Mouse (Mus musculus): Measurements from ENCODE around the gene Ssbp3. TPM values are rescaled to one million over a fixed set of nuclear protein-coding genes. Genes with fewer than 3 reads are reported as not detected.
A peak's percentile ranks its signal among the peaks of the same experiment; 100 is the strongest.

The Ssbp3 gene
- total and polyA plus RNA-seq, 2 experiments from 2014 or later, result 108 to 155 TPM

DNA sequence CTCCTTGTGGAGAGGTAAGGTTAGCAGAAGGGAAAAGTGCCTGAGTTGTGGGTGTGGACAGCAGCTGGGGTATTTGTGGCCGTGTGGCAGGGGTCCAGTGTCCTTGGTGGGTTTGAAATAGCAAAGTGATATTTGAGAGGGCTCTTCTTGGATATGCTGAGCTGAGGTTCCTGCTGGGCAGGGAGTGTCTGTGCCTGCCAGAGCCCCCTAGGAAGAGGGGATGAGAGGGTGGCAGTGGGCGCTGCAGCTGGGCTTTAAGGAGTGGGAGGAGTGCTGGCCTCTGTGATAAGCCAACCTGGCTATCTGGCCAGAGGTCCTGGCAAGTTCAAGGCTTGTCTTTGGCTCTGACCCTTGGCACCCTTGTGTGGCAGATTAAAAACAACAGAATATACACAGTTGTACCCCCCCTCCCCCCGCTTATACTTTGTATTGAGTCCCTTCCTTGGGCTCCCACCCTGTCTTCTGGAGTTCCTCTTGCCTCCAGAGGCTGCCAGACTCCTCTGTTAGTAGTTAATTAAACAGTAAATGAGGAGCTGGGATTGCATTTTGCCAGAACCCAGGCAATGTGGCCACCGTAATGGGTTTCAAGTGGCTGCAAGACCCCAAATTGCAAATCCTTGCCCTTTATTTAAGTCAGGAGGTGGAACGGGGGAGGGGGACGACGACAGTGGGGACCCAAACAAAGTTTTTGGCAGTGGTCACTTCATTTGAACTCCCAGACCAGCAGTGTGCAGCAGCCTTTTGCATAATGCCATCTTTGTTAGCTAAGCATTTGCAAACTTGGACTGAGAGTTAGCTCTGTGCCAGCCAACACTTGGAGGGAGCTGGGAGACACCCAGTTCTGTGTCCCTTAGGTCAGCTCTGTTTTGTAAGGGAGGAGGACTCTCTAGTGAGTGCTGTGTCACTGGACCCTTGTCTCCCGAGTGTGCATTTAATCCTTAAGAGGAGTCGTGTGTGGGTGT, 11.2 kb downstream of the Ssbp3 start:
- H3K36me3 ChIP-seq (ENCODE audit: insufficient read depth, low read length), result peaks cover 38% of the 10 kb centered on the region
- no peak overlapping the region; the same call in 1 of the 2 replicates for H3K27ac ChIP-seq
- H3K9me3 ChIP-seq (ENCODE audit: low read length), result no peaks in the 10 kb centered on the region
- H3K4me2 ChIP-seq (ENCODE audit: low read depth, low read length), result no peak overlapping the region
- no peak for TF ChIP-seq CTCF (IDR thresholded peaks at IDR 0.05; ENCODE audit: low read depth)
- peaks cover 16% of the 10 kb centered on the region; the same call in 1 of the 2 replicates for H3K4me1 ChIP-seq (ENCODE audit: insufficient read depth, low read length)
- H3K9ac ChIP-seq (replicated peaks; ENCODE audit: low read length), result no peak overlapping the region
- H3K4me3 ChIP-seq (ENCODE audit: low read length), result no peak overlapping the region
- peak; percentile 73 for DNase-seq (ENCODE audit: low spot score)
- WGBS, result 43% methylated on average over 9 of the region's 9 CpGs
- ATAC-seq, result peak; percentile 81
- H3K27me3 ChIP-seq (ENCODE audit: insufficient read depth, low read length), result no peaks in the 10 kb centered on the region

DNA sequence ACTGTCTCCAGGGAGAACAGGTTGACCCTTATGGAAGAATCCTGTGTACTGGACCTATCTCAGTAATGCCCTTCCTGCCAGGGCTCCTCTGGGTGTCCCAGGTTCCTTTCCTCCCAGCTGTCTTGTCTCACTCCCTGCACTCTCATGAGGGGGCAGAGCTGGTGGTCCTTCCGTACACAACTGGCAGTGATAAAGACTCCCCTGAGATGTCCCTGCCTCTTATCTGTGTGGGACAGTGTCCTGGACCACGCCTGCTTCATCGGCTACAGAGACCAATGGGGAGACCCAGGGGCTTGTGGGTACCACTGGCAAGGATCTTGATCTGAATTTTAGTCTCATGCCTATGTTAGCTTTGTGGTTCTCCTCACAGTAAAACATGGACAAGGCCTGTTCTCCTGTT, 12.4 kb downstream of the Ssbp3 start:
- no peak for DNase-seq (ENCODE audit: low spot score)
- Histone ChIP-seq H3K27me3 (ENCODE audit: insufficient read depth, low read length) (no peaks in the 10 kb centered on the region), H3K4me2 (ENCODE audit: low read depth, low read length) (no peak overlapping the region), H3K4me1 (ENCODE audit: insufficient read depth, low read length) (peaks cover 16% of the 10 kb centered on the region; the same call in 1 of the 2 replicates), H3K36me3 (ENCODE audit: insufficient read depth, low read length) (peaks cover 28% of the 10 kb centered on the region), H3K9ac (replicated peaks; ENCODE audit: low read length) (no peak overlapping the region), H3K9me3 (ENCODE audit: low read length) (no peaks in the 10 kb centered on the region), H3K27ac (no peak overlapping the region), H3K4me3 (ENCODE audit: low read length) (no peak overlapping the region)
- TF ChIP-seq CTCF (IDR thresholded peaks at IDR 0.05; ENCODE audit: low read depth), result no peak
- WGBS, result 74% methylated on average over 3 of the region's 3 CpGs
- no peak for ATAC-seq

DNA sequence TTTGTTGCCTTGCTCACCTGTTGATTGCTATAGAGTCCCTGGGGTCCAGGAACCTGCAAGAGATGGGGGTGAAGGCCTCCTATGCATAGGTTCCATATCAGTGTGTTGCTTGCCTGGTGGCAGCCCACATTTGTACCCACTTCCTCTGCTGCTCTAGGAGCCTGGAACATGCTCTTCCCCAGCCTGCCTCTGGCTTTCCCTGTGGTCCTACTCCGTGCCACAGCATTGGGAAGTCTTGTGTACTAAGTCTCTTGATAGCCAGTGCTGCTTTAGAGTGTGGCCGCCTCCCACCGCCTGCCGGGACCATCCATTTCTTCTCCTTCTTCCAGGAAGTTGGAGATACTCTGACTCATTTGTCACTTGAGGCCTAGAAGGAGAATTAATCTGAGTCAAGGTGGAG, 13.7 kb downstream of the Ssbp3 start:
- no peak for DNase-seq (ENCODE audit: low spot score)
- Histone ChIP-seq H3K4me1 (ENCODE audit: insufficient read depth, low read length) (peaks cover 23% of the 10 kb centered on the region; the same call in 1 of the 2 replicates), H3K4me3 (ENCODE audit: low read length) (no peak overlapping the region), H3K9ac (replicated peaks; ENCODE audit: low read length) (no peak overlapping the region), H3K27me3 (ENCODE audit: insufficient read depth, low read length) (no peaks in the 10 kb centered on the region), H3K9me3 (ENCODE audit: low read length) (no peaks in the 10 kb centered on the region), H3K27ac (no peak overlapping the region), H3K4me2 (ENCODE audit: low read depth, low read length) (no peak overlapping the region), H3K36me3 (ENCODE audit: insufficient read depth, low read length) (peaks cover 25% of the 10 kb centered on the region)
- WGBS, result 93% methylated on average over 4 of the region's 4 CpGs
- no peak for TF ChIP-seq CTCF (IDR thresholded peaks at IDR 0.05; ENCODE audit: low read depth)
- no peak for ATAC-seq

DNA sequence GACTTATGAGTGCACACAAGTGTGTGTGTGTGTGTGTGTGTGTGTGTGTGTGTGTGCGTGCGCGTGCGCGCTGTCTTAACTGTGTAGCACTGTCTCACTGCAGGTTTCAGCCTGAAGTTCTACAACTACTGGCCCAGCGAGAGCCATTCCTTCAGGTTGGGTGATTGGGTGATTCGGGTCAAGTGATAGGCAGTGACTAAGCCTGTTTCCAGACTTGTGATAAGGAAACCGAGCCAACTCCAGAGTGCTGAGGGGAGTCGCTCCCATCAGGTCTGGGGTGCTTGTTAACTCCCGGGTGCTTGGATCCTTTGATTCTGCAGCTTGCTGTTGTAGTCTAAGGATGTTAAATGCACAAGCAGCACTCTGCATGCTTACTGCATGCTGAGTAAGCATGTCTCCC, 14.4 kb downstream of the Ssbp3 start:
- Histone ChIP-seq H3K9ac (replicated peaks; ENCODE audit: low read length) (no peak overlapping the region), H3K4me1 (ENCODE audit: insufficient read depth, low read length) (peaks cover 24% of the 10 kb centered on the region; the same call in 1 of the 2 replicates), H3K9me3 (ENCODE audit: low read length) (no peaks in the 10 kb centered on the region), H3K36me3 (ENCODE audit: insufficient read depth, low read length) (peaks cover 18% of the 10 kb centered on the region; the same call in 1 of the 2 replicates), H3K4me3 (ENCODE audit: low read length) (no peak overlapping the region), H3K27me3 (ENCODE audit: insufficient read depth, low read length) (no peaks in the 10 kb centered on the region), H3K27ac (no peak overlapping the region), H3K4me2 (ENCODE audit: low read depth, low read length) (no peak overlapping the region)
- ATAC-seq (no peak), DNase-seq (ENCODE audit: low spot score) (no peak)
- 82% methylated on average over 10 of the region's 10 CpGs for WGBS
- no peak for TF ChIP-seq CTCF (IDR thresholded peaks at IDR 0.05; ENCODE audit: low read depth)

DNA sequence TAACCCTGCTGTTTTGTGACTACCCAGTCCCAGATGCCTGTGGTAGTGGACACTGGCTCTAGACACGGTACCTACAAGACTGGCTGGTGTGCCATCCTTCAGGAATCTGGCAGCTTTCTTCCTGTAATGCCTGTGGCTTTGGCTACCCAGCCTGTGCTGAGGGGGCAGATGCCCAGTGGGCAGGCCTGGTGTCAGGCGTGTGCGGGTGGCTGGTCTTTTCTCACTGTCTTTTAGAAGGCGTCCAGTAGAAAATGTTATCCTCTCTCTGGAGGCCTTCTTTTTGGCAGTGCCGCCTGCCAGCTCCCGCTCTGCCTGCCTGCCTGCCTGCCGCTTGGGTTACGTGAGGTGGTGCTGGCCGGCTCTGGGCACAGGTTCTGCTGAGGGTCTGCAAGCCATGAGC, 15.9 kb downstream of the Ssbp3 start:
- peaks cover 15% of the 10 kb centered on the region; the same call in 1 of the 2 replicates for H3K36me3 ChIP-seq (ENCODE audit: insufficient read depth, low read length)
- TF ChIP-seq CTCF (IDR thresholded peaks at IDR 0.05; ENCODE audit: low read depth), result no peak
- WGBS, result 41% methylated on average over 9 of the region's 9 CpGs
- H3K27me3 ChIP-seq (ENCODE audit: insufficient read depth, low read length), result no peaks in the 10 kb centered on the region
- H3K4me1 ChIP-seq (ENCODE audit: insufficient read depth, low read length), result peaks cover 24% of the 10 kb centered on the region; the same call in 1 of the 2 replicates
- no peak overlapping the region for H3K4me3 ChIP-seq (ENCODE audit: low read length)
- DNase-seq (ENCODE audit: low spot score), result peak; percentile 52
- H3K4me2 ChIP-seq (ENCODE audit: low read depth, low read length), result no peak overlapping the region
- peak; percentile 44; the same call in 1 of the 2 replicates for ATAC-seq
- H3K9ac ChIP-seq (replicated peaks; ENCODE audit: low read length), result no peak overlapping the region
- H3K27ac ChIP-seq, result no peak overlapping the region
- no peaks in the 10 kb centered on the region for H3K9me3 ChIP-seq (ENCODE audit: low read length)

DNA sequence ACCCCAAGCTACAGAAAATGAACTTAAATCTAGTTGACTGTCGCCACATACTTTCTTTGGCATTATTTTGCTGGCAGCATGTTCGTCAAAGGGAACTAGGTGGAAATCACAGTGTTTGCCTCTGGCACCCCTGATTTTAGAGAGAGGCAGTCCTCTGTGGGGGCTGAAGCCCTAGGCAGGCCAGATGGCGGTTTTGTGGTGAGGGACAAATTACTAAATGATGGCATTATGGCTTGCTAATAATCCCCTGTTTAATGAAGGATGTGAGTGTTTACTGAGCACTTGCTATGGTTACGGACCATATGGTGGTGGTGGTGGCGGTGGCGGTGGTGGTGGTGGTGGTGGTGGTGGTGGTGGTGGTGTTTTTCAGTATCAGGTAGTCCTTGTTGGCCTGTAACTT, 16.5 kb downstream of the Ssbp3 start:
- no peaks in the 10 kb centered on the region for H3K27me3 ChIP-seq (ENCODE audit: insufficient read depth, low read length)
- H3K9me3 ChIP-seq (ENCODE audit: low read length), result no peaks in the 10 kb centered on the region
- peaks cover 15% of the 10 kb centered on the region; the same call in 1 of the 2 replicates for H3K36me3 ChIP-seq (ENCODE audit: insufficient read depth, low read length)
- DNase-seq (ENCODE audit: low spot score), result no peak
- no peak overlapping the region for H3K27ac ChIP-seq
- peaks cover 18% of the 10 kb centered on the region; the same call in 1 of the 2 replicates for H3K4me1 ChIP-seq (ENCODE audit: insufficient read depth, low read length)
- TF ChIP-seq CTCF (IDR thresholded peaks at IDR 0.05; ENCODE audit: low read depth), result no peak
- H3K4me2 ChIP-seq (ENCODE audit: low read depth, low read length), result no peak overlapping the region
- H3K4me3 ChIP-seq (ENCODE audit: low read length), result no peak overlapping the region
- 65% methylated on average over 6 of the region's 6 CpGs for WGBS
- H3K9ac ChIP-seq (replicated peaks; ENCODE audit: low read length), result no peak overlapping the region
- no peak for ATAC-seq

Data from hindbrain, postnatal 0 days (tissue).